Mouse (Mus musculus) cortical plate, adult 2 months (tissue): ENCODE measurements around the gene Prrc2b. TPM values are rescaled to one million over a fixed set of nuclear protein-coding genes. Genes with fewer than 3 reads are reported as not detected.

Source experiments
- H3K27ac ChIP-seq: fragments of 200-500 bp; 2 replicates; pipeline ENCODE4 v1.5.1; 2012; ENCODE audit warnings: low read length, control low read depth, inconsistent platforms; ENCODE audit not compliant: insufficient read depth
- H3K4me1 ChIP-seq: fragments of 200-500 bp; 2 replicates; pipeline ENCODE4 v1.6.1; 2011; ENCODE audit warnings: low read length; ENCODE audit not compliant: control insufficient read depth, insufficient read depth
- H3K4me3 ChIP-seq: fragments of 200-500 bp; 2 replicates; pipeline ENCODE4 v1.5.1; 2011; ENCODE audit warnings: mild to moderate bottlenecking, low read length, control low read depth; ENCODE audit not compliant: insufficient read depth
- CTCF ChIP-seq: fragments of 200-500 bp; IDR thresholded peaks from 2 replicates; pipeline ENCODE4 v1.5.1; 2011; ENCODE audit warnings: mild to moderate bottlenecking, control low read depth, low read length; ENCODE audit not compliant: insufficient read depth; ENCODE audit errors: extremely low read depth
- POLR2A ChIP-seq: fragments of 200-500 bp; IDR thresholded peaks from 2 replicates; pipeline ENCODE4 v1.6.1; 2011; ENCODE audit warnings: mild to moderate bottlenecking, low read length, control low read depth; ENCODE audit not compliant: insufficient read depth; ENCODE audit errors: extremely low read depth
- polyA plus RNA-seq: library from polyadenylated mRNA; depleted of rRNA; stranded (reverse); fragments of >200 nt; gene quantifications from 2 replicates; pipeline ENCODE4 v1.2.3, GENCODE M21; 2012

Prrc2b gene
- polyA plus RNA-seq, 1 experiment, result 97.6 TPM

GRCm38 (mm10) chr2:32131866-32132566 is 18.9 kb upstream of the Prrc2b start:
- Histone ChIP-seq H3K4me3 (no peak overlapping the region), H3K4me1 (peaks cover 2% of the 10 kb centered on the region; the same call in 1 of the 2 replicates), H3K27ac (no peak overlapping the region)
- TF ChIP-seq CTCF, result no peak
- no peak for TF ChIP-seq POLR2A

DNA sequence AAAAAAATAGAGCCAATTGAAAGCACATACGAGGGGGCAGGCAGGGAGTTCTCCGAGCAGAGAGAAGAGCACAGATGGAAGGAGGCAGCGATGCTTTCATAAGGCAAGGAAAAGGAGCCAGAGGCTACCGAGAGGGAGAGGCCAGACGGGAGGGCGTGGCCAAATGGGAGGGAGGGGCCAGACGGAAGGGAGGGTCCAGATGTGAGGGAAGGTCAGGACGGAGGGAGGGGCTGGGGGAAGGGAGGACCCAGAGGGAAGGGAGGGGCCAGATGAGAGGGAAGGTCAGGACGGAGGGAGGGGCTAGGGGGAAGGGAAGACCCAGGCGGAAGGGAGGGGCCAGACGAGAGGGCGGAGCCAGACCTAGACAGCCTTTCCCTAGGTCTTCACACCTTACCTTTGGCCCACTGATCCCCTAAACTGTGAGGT is 18.3 kb upstream of the Prrc2b start:
- Histone ChIP-seq H3K4me1 (peaks cover 2% of the 10 kb centered on the region; the same call in 1 of the 2 replicates), H3K4me3 (no peak overlapping the region), H3K27ac (no peak overlapping the region)
- TF ChIP-seq POLR2A (no peak), CTCF (no peak)

DNA sequence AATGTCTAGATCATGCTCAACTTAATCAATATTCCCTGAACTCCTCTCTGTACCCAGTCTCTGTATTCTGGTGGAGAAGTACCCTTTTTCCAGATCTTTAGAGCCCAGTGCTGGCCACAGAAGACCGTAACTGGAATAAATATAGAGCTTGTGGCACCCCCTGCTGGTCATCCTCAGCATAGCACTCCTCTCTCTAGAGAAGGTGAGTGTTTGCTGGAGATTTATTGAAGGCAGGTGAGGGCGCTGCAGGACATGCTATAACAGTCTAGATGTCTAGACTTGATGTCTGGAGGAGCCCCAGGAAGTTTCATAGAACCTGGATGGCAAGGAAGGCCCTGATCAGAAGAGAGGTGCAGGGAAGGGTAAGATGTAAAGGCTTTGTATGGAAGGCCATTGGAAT is 16.8 kb upstream of the Prrc2b start:
- no peak overlapping the region for H3K27ac ChIP-seq
- peaks cover 2% of the 10 kb centered on the region; the same call in 1 of the 2 replicates for H3K4me1 ChIP-seq
- no peak overlapping the region for H3K4me3 ChIP-seq
- TF ChIP-seq CTCF (peak; percentile 91), POLR2A (no peak)

DNA sequence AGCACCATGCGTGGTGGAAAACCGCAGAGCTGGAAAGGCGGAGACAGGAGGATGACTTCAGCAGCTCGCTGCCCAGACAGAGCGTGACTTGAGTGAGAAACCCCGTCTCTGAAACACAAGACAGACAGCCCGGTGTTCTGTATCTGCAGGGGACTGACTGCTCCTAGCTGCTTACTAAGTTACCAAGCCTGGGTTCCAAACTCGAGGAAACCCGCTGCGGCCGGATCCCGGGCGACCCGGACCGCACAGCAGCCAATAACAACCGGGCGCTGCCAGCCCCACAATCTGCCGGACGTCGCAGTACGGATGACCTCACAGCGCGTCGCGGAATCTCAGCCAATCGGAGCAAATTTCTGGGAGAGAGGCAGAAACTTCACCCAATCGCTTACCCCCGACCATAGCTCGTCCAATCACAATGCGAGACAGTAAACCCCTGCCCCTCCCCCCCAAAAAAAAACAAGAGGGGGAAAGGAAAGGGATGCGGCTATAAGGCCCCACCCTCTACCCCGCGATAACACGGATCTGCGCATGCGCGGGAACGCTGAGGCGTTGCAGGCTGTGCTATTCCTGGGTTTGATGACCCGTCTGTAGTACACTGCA is 13.1 kb upstream of the Prrc2b start:
- TF ChIP-seq POLR2A (peak; percentile 76), CTCF (no peak)
- Histone ChIP-seq H3K27ac (peak overlapping the region; percentile 34), H3K4me1 (no peaks in the 10 kb centered on the region; the same call in 1 of the 2 replicates), H3K4me3 (peak overlapping the region; percentile 50)

- H3K4me3 ChIP-seq, result no peak overlapping the region
- no peak overlapping the region for H3K27ac ChIP-seq
- no peaks in the 10 kb centered on the region; the same call in 1 of the 2 replicates for H3K4me1 ChIP-seq
- TF ChIP-seq CTCF (no peak), POLR2A (no peak)
Observed at GRCm38 (mm10) chr2:32139377-32139776, 11.5 kb upstream of the Prrc2b start.

DNA sequence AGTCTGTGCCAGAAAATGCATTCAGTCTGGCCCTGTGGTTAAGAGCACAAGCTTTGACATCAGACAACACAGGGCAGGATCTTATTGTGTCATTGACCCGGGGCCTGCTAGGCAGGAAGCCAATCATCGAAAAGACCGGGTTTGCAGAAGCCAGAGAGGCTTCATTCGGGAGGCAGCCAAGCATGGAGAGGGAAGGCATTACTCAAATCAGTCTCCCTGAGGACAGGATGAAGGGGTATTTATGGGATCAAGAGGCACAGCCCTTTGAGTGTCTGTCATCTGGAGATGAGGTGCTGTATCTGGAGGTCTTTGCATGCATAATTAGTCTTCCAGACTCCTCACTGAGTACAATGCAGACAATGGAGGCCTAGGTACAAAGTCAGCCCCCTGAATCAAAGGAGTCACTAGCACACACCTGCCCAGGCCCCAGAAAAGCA is 10.4 kb upstream of the Prrc2b start:
- Histone ChIP-seq H3K4me3 (no peak overlapping the region), H3K27ac (no peak overlapping the region), H3K4me1 (no peaks in the 10 kb centered on the region; the same call in 1 of the 2 replicates)
- no peak for TF ChIP-seq CTCF
- TF ChIP-seq POLR2A, result no peak

- Histone ChIP-seq H3K4me1 (no peaks in the 10 kb centered on the region; the same call in 1 of the 2 replicates), H3K27ac (no peak overlapping the region), H3K4me3 (no peak overlapping the region)
- TF ChIP-seq CTCF (no peak), POLR2A (no peak)
Observed at GRCm38 (mm10) chr2:32141602-32142001, 9.3 kb upstream of the Prrc2b start.

DNA sequence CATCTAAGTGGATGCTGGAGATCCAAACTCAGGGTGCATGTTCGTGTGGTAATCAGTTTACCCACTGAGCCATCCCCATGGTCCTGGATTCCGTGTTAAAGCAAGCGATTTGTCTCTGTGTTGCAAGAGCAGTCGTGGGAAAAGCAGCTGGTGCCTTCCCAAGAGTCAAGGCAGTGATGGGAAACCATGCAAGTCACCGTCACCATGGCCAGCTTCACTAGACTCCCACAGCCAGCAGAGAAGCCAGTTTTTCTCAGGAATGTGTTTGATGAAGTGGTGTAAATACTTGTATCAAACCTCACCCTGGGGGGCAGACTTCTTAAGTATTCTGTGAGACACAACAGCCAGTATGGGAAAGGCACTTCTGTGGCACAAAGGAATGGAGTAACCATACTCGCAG is 8.5 kb upstream of the Prrc2b start:
- Histone ChIP-seq H3K4me1 (no peaks in the 10 kb centered on the region; the same call in 1 of the 2 replicates), H3K4me3 (no peak overlapping the region), H3K27ac (no peak overlapping the region)
- TF ChIP-seq CTCF (no peak), POLR2A (no peak)

GRCm38 (mm10) chr2:32144633-32145032 is 6.2 kb upstream of the Prrc2b start:
- Histone ChIP-seq H3K4me3 (no peak overlapping the region), H3K4me1 (no peaks in the 10 kb centered on the region), H3K27ac (no peak overlapping the region)
- no peak for TF ChIP-seq POLR2A
- no peak for TF ChIP-seq CTCF

GRCm38 (mm10) chr2:32146617-32147162 is 4.2 kb upstream of the Prrc2b start:
- H3K4me1 ChIP-seq, result no peaks in the 10 kb centered on the region
- TF ChIP-seq CTCF (no peak), POLR2A (no peak)
- H3K27ac ChIP-seq, result no peak overlapping the region
- no peak overlapping the region for H3K4me3 ChIP-seq
